Mouse (Mus musculus) midbrain, embryonic 16.5 days (tissue): ENCODE results near the gene Zc3h7b. TPM values are rescaled to one million over a fixed set of nuclear protein-coding genes. Genes with fewer than 3 reads are reported as not detected.

Source experiments
- ATAC-seq: fragments of 200-750 bp; cut with Nextera tagmentation; 2 replicates; pipeline ENCODE4 v1.8.0; 2017; ENCODE audit warnings: moderate TSS enrichment
- H3K27ac ChIP-seq: fragments of 300-500 bp; sonication (generic); 2 replicates; pipeline ENCODE4 v1.5.1; 2014; ENCODE audit warnings: mild to moderate bottlenecking, low read length, mixed read lengths
- H3K27me3 ChIP-seq: fragments of 300-500 bp; sonication (generic); 2 replicates; pipeline ENCODE4 v1.6.1; 2014; ENCODE audit warnings: low read depth, low read length, mixed read lengths; ENCODE audit not compliant: control insufficient read depth, insufficient read depth
- H3K36me3 ChIP-seq: fragments of 300-500 bp; sonication (generic); 2 replicates; pipeline ENCODE4 v1.6.1; 2014; ENCODE audit warnings: mild to moderate bottlenecking, low read length, moderate library complexity, mixed read lengths; ENCODE audit not compliant: control insufficient read depth, insufficient read depth
- H3K4me1 ChIP-seq: fragments of 300-500 bp; sonication (generic); 2 replicates; pipeline ENCODE4 v1.6.1; 2014; ENCODE audit warnings: mild to moderate bottlenecking, low read length, mixed read lengths; ENCODE audit not compliant: control insufficient read depth, insufficient read depth
- H3K4me2 ChIP-seq: fragments of 300-500 bp; sonication (generic); 2 replicates; pipeline ENCODE4 v1.6.1; 2014; ENCODE audit warnings: mild to moderate bottlenecking, low read length, mixed read lengths
- H3K4me3 ChIP-seq: fragments of 300-500 bp; sonication (generic); 2 replicates; pipeline ENCODE4 v1.5.1; 2014; ENCODE audit warnings: low read depth, mild to moderate bottlenecking, low read length, moderate library complexity, mixed read lengths
- H3K9ac ChIP-seq: fragments of 300-500 bp; sonication (generic); 2 replicates; pipeline ENCODE4 v1.6.1; 2014; ENCODE audit warnings: low read depth, low read length, mixed read lengths
- H3K9me3 ChIP-seq: fragments of 300-500 bp; sonication (generic); replicated peaks from 2 replicates; pipeline ENCODE4 v1.6.1; 2014; ENCODE audit warnings: mild to moderate bottlenecking, low read length, mixed read lengths; ENCODE audit not compliant: control insufficient read depth, poor library complexity, severe bottlenecking
- WGBS: fragments of 180-500 bp; shearing (Covaris S2); extraction: QIAGEN DNeasy Blood & Tissue Kit; methylation state at CpG from one replicate; pipeline ENCODE4 v1.1.7; 2014; 5-methylcytosine and 5-hydroxymethylcytosine counted together
- polyA plus RNA-seq: library from polyadenylated mRNA; unstranded; fragments of >200 nt; fragmentation: Nextera tagmentation; extraction: Ambion mirVana; gene quantifications from 2 replicates; pipeline ENCODE4 v1.2.1, GENCODE M21; 2015

The Zc3h7b gene
- polyA plus RNA-seq, 1 experiment from 2014 or later: 54.2 TPM

DNA sequence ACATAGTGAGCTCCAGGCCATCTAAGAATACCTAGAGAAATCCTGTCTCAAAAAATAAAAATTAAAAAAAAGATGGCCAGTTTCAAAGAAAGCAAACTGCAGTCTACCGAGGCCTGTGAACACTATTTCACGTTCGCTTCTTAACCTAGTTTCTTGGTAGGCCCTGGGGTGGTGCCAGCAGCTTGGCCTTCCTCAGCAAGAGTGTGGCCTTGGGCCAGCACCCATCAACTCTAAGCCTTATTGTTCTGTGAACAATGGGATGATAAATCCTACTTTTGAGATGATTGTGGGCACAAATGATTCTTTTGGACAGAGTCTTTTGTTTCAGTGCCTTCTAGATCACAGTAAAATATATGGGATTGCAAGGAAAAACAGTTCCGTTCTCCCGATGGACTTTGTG lies 13.8 kb downstream of the Zc3h7b start:
- H3K27ac ChIP-seq: no peak overlapping the region
- no peak for ATAC-seq
- no peaks in the 10 kb centered on the region for H3K9me3 ChIP-seq
- 84% methylated on average over 5 of the region's 5 CpGs for WGBS
- no peak overlapping the region for H3K4me3 ChIP-seq
- H3K9ac ChIP-seq: no peak overlapping the region
- H3K4me1 ChIP-seq: no peaks in the 10 kb centered on the region; the same call in 1 of the 2 replicates
- no peaks in the 10 kb centered on the region for H3K36me3 ChIP-seq
- H3K4me2 ChIP-seq: no peak overlapping the region
- no peaks in the 10 kb centered on the region for H3K27me3 ChIP-seq

DNA sequence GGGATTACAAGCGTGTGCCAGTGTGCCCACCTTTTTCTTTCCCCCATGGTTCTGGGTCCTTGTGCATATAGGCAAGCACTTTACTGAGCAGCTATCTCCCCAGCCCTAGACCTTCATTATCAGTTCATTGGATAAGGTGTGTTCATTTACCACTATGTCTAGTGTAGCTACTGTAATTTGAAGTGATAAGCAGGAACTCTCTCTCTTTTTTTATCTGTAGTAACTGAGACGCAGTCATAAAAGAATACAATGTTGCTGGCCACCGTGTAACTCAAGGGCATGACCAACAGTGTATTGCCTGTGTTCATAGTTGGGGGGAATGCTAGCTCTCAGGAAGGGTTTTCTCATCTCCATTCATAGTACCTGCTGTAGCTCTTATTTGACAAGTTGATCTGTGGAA lies 14.7 kb downstream of the Zc3h7b start:
- Histone ChIP-seq H3K27ac (no peak overlapping the region), H3K27me3 (no peaks in the 10 kb centered on the region), H3K36me3 (no peaks in the 10 kb centered on the region), H3K4me2 (no peak overlapping the region), H3K4me1 (no peaks in the 10 kb centered on the region; the same call in 1 of the 2 replicates), H3K4me3 (no peak overlapping the region), H3K9me3 (no peaks in the 10 kb centered on the region), H3K9ac (no peak overlapping the region)
- no peak for ATAC-seq
- 95% methylated on average over 3 of the region's 3 CpGs for WGBS

DNA sequence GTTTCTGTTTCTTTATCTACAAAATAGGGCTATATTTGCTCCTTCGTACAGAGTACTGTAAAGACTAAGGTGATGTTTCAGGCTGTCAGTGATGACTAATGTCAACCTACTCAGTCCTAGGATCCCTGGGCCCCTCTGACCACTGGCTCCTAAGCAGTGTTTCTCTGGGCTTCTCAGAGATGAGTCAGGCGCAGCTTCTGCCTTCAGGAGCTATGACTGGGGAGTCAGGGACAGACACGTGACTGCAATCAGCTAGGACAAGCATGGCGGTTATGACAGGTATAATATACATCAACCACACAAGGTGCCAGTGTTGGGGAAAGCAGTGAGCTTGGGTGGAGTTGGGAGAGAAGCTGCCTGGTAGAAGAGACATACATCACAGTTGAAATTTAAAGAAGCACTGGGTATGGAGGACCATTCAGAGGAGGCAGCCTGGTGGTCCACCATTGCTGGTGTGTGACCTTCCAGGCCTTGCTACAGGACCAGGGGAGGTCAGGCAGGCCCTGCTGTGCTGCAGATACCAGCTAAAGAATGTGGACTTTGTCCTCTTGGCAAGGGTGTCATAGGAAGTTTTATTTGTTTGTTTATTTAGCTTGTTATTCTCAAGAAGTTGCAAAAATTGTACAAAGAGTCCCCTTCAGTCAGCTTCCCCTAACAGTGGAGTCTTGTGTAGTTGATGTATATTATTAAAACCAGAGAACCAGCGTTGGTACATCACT lies 15.7 kb downstream of the Zc3h7b start:
- H3K9me3 ChIP-seq: no peaks in the 10 kb centered on the region
- ATAC-seq: no peak
- H3K27me3 ChIP-seq: no peaks in the 10 kb centered on the region
- H3K4me1 ChIP-seq: no peaks in the 10 kb centered on the region; the same call in 1 of the 2 replicates
- H3K9ac ChIP-seq: no peak overlapping the region
- no peak overlapping the region for H3K4me3 ChIP-seq
- H3K36me3 ChIP-seq: no peaks in the 10 kb centered on the region
- no peak overlapping the region for H3K27ac ChIP-seq
- 88% methylated on average over 5 of the region's 5 CpGs for WGBS
- no peak overlapping the region for H3K4me2 ChIP-seq

DNA sequence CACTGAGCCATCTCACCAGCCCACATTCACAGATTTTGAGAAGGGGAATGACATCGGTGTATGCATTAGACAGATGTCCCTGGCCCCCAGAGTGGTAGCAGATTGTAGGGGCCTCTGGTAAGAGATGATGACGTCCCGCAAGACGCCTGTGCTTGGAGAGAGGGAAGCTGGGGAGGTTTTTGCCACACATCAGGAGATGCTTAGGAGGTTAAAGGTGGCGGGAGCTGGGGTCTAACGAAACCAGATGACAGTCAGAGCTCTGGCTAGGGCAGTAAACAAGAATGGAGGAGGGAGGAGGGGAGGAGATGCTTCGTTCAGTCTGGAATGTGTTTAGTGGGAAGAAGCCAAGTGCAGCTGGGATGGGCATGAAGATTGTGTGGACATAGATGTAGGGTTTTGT lies 16.5 kb downstream of the Zc3h7b start:
- 93% methylated on average over 7 of the region's 7 CpGs for WGBS
- H3K4me2 ChIP-seq: no peak overlapping the region

DNA sequence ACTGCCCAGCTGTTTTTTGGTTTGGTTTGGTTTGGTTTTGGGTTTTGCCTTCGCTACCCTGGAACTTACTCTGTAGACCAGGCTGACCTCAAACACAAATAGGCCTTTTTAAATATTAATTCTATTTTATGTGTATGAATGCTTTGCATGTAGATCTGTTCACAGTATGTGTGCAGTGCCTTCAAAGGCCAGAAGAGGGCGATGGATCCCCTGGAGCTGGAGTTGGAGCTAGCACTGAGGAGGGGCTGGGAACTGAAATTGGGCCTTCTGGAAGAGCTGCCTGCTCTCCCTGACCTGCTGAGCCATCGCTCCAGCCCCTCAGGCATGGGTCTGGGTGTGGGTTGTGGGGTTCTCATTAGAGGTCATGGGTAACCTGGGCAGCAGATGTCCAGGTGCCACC lies 17.1 kb downstream of the Zc3h7b start:
- Histone ChIP-seq H3K27me3 (no peaks in the 10 kb centered on the region), H3K27ac (no peak overlapping the region), H3K9ac (no peak overlapping the region), H3K4me2 (no peak overlapping the region), H3K36me3 (no peaks in the 10 kb centered on the region), H3K9me3 (no peaks in the 10 kb centered on the region), H3K4me3 (no peak overlapping the region), H3K4me1 (no peaks in the 10 kb centered on the region; the same call in 1 of the 2 replicates)
- WGBS: 89% methylated on average over 3 of the region's 3 CpGs
- ATAC-seq: no peak

More for the DNA sequence above, 16.5 kb downstream of the Zc3h7b start:
- Histone ChIP-seq H3K4me3 (no peak overlapping the region), H3K9me3 (no peaks in the 10 kb centered on the region), H3K9ac (no peak overlapping the region), H3K27me3 (no peaks in the 10 kb centered on the region), H3K27ac (no peak overlapping the region), H3K36me3 (no peaks in the 10 kb centered on the region), H3K4me1 (no peaks in the 10 kb centered on the region; the same call in 1 of the 2 replicates)
- no peak for ATAC-seq

DNA sequence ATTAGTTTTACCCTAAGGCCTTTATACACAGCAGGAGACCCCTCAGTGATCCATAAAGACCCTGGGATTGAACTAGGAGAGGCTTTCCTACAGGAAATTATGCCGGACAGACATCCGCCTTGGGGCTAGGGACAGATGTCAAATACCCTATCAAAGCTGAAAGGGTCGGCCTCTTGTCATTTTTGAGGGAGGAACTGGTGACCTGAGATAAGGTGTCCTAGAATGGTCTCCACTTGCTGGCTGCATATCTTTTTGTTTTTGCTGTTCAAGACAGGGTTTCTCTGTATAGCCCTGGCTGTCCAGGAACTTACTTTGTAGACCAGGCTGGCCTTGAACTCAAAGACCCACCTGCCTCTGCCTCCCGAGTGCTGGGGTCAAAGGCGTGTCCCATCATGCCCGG lies 19.7 kb downstream of the Zc3h7b start:
- Histone ChIP-seq H3K4me3 (no peak overlapping the region), H3K9ac (no peak overlapping the region), H3K27me3 (no peaks in the 10 kb centered on the region), H3K27ac (no peak overlapping the region), H3K4me1 (no peaks in the 10 kb centered on the region), H3K4me2 (no peak overlapping the region), H3K36me3 (peaks cover 7% of the 10 kb centered on the region; the same call in 1 of the 2 replicates), H3K9me3 (no peaks in the 10 kb centered on the region)
- ATAC-seq: no peak
- WGBS: 94% methylated on average over 6 of the region's 6 CpGs

DNA sequence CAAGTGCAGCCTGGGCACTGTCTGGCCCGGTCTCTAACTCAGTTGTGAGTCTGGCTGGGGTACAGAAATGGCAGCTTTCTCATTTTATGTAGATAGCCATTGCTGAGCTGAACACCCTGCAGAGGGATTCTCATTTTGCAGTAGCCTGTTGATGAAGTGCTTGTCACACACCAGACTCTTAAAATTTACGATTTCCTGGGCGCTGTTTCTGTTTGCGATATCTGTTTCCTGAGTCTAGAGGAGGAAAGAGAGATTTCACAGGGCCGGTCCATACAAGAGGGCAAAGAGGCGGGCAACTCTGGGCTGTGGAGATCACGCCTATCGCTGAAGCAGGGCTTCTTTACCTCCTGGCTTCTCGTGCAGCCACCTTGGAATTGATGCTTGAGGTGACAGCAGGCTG lies 20.8 kb downstream of the Zc3h7b start:
- no peaks in the 10 kb centered on the region for H3K9me3 ChIP-seq
- no peak for ATAC-seq
- H3K9ac ChIP-seq: no peak overlapping the region
- WGBS: 93% methylated on average over 9 of the region's 9 CpGs
- H3K4me3 ChIP-seq: no peak overlapping the region
- no peaks in the 10 kb centered on the region for H3K4me1 ChIP-seq
- no peak overlapping the region for H3K27ac ChIP-seq
- H3K36me3 ChIP-seq: peaks cover 13% of the 10 kb centered on the region
- H3K4me2 ChIP-seq: no peak overlapping the region
- no peaks in the 10 kb centered on the region for H3K27me3 ChIP-seq

DNA sequence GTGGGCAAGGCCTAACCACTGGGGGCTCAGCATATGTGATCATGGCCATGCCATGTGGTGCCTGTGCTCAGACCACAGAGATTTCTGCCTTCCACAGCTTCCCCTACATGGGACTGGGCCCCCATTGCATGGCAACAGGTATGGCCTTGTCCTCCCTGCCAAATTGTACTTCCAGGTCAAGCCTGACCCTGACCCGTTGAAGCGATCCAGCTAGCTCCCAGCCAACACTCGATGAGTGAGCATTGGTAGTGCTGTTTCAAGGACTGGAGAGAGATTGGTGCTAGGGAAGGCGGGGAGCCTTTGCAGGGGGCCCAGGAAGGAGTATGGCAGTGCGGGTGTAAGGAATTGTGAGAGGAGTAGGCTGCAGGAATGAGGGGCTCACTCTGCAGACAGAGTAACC lies 21.6 kb downstream of the Zc3h7b start:
- H3K9me3 ChIP-seq: no peaks in the 10 kb centered on the region
- no peak overlapping the region for H3K4me2 ChIP-seq
- no peaks in the 10 kb centered on the region for H3K4me1 ChIP-seq
- 91% methylated on average over 5 of the region's 5 CpGs for WGBS
- H3K4me3 ChIP-seq: no peak overlapping the region
- H3K36me3 ChIP-seq: peaks cover 14% of the 10 kb centered on the region
- no peak overlapping the region for H3K27ac ChIP-seq
- ATAC-seq: no peak
- no peaks in the 10 kb centered on the region for H3K27me3 ChIP-seq
- no peak overlapping the region for H3K9ac ChIP-seq

DNA sequence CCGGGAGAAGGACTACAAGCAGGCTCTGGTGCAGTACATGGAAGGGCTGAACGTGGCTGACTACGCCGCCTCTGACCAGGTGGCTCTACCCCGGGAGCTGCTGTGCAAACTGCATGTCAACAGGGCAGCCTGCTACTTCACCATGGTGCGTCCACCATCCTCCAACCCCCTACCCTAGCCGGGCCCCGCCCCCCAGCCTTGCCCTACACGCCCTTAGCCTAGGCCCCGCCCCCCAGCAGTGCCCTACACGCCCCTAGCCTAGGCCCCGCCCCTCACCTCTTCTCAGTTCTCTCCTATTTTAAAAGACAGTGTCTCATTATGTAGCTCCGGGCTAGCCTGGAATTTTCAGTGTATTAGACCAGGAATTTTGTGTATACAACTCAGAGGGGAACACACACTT lies 24.2 kb downstream of the Zc3h7b start:
- H3K9me3 ChIP-seq: no peaks in the 10 kb centered on the region
- no peak overlapping the region for H3K27ac ChIP-seq
- no peak for ATAC-seq
- H3K4me3 ChIP-seq: no peak overlapping the region
- H3K9ac ChIP-seq: no peak overlapping the region
- no peak overlapping the region for H3K4me2 ChIP-seq
- H3K27me3 ChIP-seq: no peaks in the 10 kb centered on the region
- no peaks in the 10 kb centered on the region for H3K4me1 ChIP-seq
- 60% methylated on average over 13 of the region's 13 CpGs for WGBS
- H3K36me3 ChIP-seq: peaks cover 37% of the 10 kb centered on the region
